Mouse (Mus musculus) C2C12 (cell line): Measurements from ENCODE around the gene Jade1. TPM values are rescaled to one million over a fixed set of nuclear protein-coding genes. Genes with fewer than 3 reads are reported as not detected.

Experiments
- H3K27me3 ChIP-seq: one replicate; pipeline ENCODE4 v1.6.1; 2011; ENCODE audit not compliant: control insufficient read depth, insufficient read depth, insufficient read length
- H3K36me3 ChIP-seq: one replicate; pipeline ENCODE4 v1.6.1; 2011; ENCODE audit not compliant: control insufficient read depth, insufficient read depth
- H3K4me3 ChIP-seq: one replicate; pipeline ENCODE4 v1.5.1; 2011; ENCODE audit warnings: mild to moderate bottlenecking, control low read depth; ENCODE audit not compliant: poor library complexity, insufficient read depth, severe bottlenecking
- H3K79me2 ChIP-seq: one replicate; pipeline ENCODE4 v1.6.1; 2011; ENCODE audit not compliant: control insufficient read depth, insufficient read depth
- H3K79me3 ChIP-seq: one replicate; pipeline ENCODE4 v1.6.1; 2011; ENCODE audit warnings: low read depth, control low read depth
- H3ac ChIP-seq: one replicate; pipeline ENCODE3; 2011; ENCODE audit warnings: low read depth; ENCODE audit not compliant: control insufficient read depth, insufficient read length
- CEBPB ChIP-seq: IDR thresholded peaks from one replicate; pipeline ENCODE4 v1.6.1; 2011; ENCODE audit warnings: low read depth, mild to moderate bottlenecking, control low read depth, moderate library complexity
- CTCF ChIP-seq: IDR thresholded peaks from one replicate; pipeline ENCODE4 v1.5.1; 2011; ENCODE audit not compliant: control insufficient read depth, insufficient read depth, insufficient read length
- FOSL1 ChIP-seq: IDR thresholded peaks from one replicate; pipeline ENCODE4 v1.8.0; 2011; ENCODE audit warnings: mild to moderate bottlenecking, low read length; ENCODE audit not compliant: poor library complexity, insufficient read depth, severe bottlenecking
- MAX ChIP-seq: IDR thresholded peaks from one replicate; pipeline ENCODE4 v1.6.1; 2011; ENCODE audit warnings: mild to moderate bottlenecking, control low read depth
- MYOD1 ChIP-seq: IDR thresholded peaks from one replicate; pipeline ENCODE4 v1.6.1; 2011; ENCODE audit warnings: low read depth; ENCODE audit not compliant: control insufficient read depth, insufficient read length
- MYOG ChIP-seq: IDR thresholded peaks from one replicate; pipeline ENCODE4 v1.6.1; 2011; ENCODE audit not compliant: control insufficient read depth, insufficient read length; ENCODE audit errors: extremely low read depth
- USF1 ChIP-seq: IDR thresholded peaks from one replicate; pipeline ENCODE4 v1.6.1; 2011; ENCODE audit warnings: low read depth, mild to moderate bottlenecking, control low read depth, moderate library complexity
- polyA plus RNA-seq: library from polyadenylated mRNA; unstranded; fragments of >200 nt; fragmentation: generic; extraction: Trizol; gene quantifications from one replicate; pipeline ENCODE4 v1.2.1, GENCODE M21; 2012; ENCODE audit warnings: missing spikeins

Gene Jade1
- polyA plus RNA-seq, 1 experiment, result 25.1 TPM

GRCm38 (mm10) chr3:41551671-41552070, 3.9 kb upstream of the Jade1 start:
- Histone ChIP-seq H3K36me3 (no peaks in the 10 kb centered on the region), H3K79me2 (no peaks in the 10 kb centered on the region), H3K79me3 (no peaks in the 10 kb centered on the region), H3ac (no peak overlapping the region), H3K27me3 (no peaks in the 10 kb centered on the region), H3K4me3 (no peak overlapping the region)
- TF ChIP-seq MYOD1, result no peak
- no peak for TF ChIP-seq USF1
- TF ChIP-seq CTCF, result no peak
- no peak for TF ChIP-seq MAX
- TF ChIP-seq MYOG, result no peak
- TF ChIP-seq FOSL1, result no peak
- no peak for TF ChIP-seq CEBPB

GRCm38 (mm10) chr3:41552777-41553548, 2.6 kb upstream of the Jade1 start:
- Histone ChIP-seq H3K27me3 (no peaks in the 10 kb centered on the region), H3K36me3 (no peaks in the 10 kb centered on the region), H3K79me3 (no peaks in the 10 kb centered on the region), H3K79me2 (no peaks in the 10 kb centered on the region), H3K4me3 (no peak overlapping the region), H3ac (no peak overlapping the region)
- TF ChIP-seq MYOD1 (no peak), CEBPB (peak; percentile 69)

- H3ac ChIP-seq, result no peak overlapping the region
- H3K79me2 ChIP-seq, result no peaks in the 10 kb centered on the region
These were observed 1.9 kb upstream of the Jade1 start for GRCm38 (mm10) chr3:41553681-41554080.

GRCm38 (mm10) chr3:41554480-41555475, 753 bp upstream of the Jade1 start:
- no peak overlapping the region for H3K4me3 ChIP-seq

More at GRCm38 (mm10) chr3:41553681-41554080, 1.9 kb upstream of the Jade1 start:
- H3K36me3 ChIP-seq, result no peaks in the 10 kb centered on the region
- H3K27me3 ChIP-seq, result no peaks in the 10 kb centered on the region
- H3K79me3 ChIP-seq, result no peaks in the 10 kb centered on the region
- no peak overlapping the region for H3K4me3 ChIP-seq
- TF ChIP-seq FOSL1, result no peak
- no peak for TF ChIP-seq MYOG
- TF ChIP-seq MAX, result no peak
- TF ChIP-seq CTCF, result no peak
- TF ChIP-seq USF1, result no peak
- no peak for TF ChIP-seq MYOD1
- no peak for TF ChIP-seq CEBPB

GRCm38 (mm10) chr3:41556451-41557266, 1.1 kb downstream of the Jade1 start:
- Histone ChIP-seq H3K4me3 (no peak overlapping the region), H3K27me3 (no peaks in the 10 kb centered on the region), H3ac (no peak overlapping the region), H3K36me3 (no peaks in the 10 kb centered on the region), H3K79me2 (no peaks in the 10 kb centered on the region), H3K79me3 (no peaks in the 10 kb centered on the region)
- no peak for TF ChIP-seq CEBPB
- no peak for TF ChIP-seq CTCF
- TF ChIP-seq USF1, result no peak
- no peak for TF ChIP-seq MYOD1
- no peak for TF ChIP-seq MAX
- TF ChIP-seq MYOG, result no peak
- no peak for TF ChIP-seq FOSL1

More at GRCm38 (mm10) chr3:41554480-41555475, 753 bp upstream of the Jade1 start:
- Histone ChIP-seq H3K79me3 (no peaks in the 10 kb centered on the region), H3ac (no peak overlapping the region), H3K36me3 (no peaks in the 10 kb centered on the region), H3K79me2 (no peaks in the 10 kb centered on the region), H3K27me3 (no peaks in the 10 kb centered on the region)
- TF ChIP-seq MYOG (no peak), USF1 (no peak), MYOD1 (no peak), FOSL1 (no peak), CTCF (no peak), MAX (no peak), CEBPB (no peak)
